Mouse (Mus musculus) T-cell, adult 2 months (primary cell): ENCODE measurements around the gene Phf8.
"Not testable (repeated sequence)": the region's sequence is repeated elsewhere in the genome, so short reads cannot be mapped to it uniquely, and the experiment has no call there.

Experiments used
- DNase-seq: peaks from one replicate; pipeline ENCODE4 v3.0.0; 2022; ENCODE audit warnings: low spot score

Gene Phf8

DNA sequence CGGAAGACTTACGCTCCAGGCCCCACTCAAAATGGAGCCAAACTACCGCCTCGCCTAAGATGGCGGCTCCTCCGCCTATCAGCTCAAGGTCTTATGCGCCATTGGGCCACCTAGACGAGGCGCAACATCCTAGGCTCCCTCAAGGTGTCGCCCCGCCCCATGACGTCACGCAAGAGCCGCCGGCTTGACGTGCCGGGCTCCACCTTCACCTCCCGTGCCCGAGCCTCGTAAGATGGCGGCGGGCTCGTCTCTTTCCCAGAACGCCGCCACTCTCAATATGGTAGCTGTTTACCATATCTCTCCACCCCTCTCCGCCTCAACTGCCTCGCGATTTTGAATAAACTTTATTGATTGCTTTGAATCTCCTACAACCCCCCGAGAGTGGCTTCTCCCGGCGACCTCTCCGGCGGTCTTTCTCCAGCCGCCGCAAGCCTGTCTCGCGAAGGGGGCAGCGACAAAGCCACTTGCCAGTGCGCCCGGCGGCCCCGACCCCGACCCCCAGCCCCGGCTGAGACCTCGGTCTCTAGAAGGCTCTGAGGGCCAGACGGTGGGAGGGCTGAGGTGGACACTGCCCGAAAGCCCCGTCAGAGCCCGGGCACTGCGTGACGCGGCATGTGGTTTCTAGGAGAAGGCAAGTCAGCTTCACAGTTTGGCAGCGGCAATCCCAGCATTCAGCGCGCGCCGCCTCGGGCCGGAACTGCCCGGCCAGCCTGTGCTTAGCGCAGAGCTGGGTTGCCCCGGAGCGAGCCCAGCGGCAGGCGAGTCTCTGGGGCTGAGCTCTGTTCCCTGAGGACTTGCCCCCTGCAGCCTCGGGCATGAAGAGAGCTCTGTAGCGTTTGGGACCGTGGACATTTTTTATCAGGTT, at the start of gene Phf8:
Phf8 (plus strand) TSS at position 215 of the 865 bp plus-strand sequence.
- peak; percentile 97 for DNase-seq

DNA sequence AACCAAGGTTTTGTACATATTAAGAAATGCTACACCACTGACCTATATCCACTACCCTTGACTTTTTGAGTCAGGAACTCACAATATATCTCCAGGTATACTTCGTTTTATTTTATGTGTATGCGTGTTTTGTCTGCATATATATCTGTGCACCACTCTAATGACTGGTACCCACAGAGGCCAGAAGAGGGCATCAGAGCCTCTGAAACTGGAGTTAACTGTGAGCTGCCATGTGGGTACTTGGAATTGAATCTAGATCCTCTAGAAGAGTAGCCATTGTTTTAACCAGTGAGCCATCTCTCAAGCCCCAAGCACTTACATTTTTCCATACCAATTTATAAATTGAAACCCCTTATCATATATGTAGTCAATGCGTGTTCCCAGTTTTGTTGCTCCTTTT, 32.3 kb upstream of the Phf8 start:
- DNase-seq, result no peak

DNA sequence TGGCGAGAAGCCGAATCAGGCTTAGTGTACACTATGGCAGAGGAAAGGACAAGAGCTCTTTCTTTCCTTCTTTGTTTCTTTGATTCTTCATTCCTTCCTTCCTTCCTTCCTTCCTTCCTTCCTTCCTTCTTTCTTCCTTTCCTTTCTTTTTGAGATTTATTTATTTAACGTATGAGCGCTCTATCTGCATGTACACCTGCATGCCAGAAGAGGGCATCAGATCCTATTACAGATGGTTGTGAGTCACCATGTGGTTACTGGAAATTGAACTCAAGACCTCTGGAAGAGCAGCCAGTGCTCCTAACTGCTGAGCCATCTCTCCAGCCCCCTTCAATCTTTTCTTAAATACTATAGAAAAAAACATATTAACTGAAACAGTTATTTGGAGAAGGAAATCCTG, 27.2 kb upstream of the Phf8 start:
- DNase-seq, result not testable (repeated sequence)

DNA sequence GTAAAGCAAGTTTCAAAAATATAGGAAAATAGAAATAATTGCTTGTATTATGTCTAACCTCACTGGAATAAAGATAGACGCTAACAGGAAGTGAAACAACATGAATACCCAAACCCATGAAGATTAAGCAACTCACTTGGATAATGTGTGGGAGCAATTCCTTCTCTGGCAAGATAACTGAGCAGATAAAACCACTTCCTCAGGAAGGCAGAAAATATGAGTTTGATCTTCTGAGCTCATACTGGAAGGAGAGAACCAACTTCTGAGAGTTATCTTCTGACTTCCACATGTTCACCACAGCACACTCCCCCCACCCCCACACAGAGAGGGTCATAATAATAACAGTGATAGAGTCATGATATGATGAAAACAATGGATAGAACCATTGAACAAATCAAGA, 23.9 kb upstream of the Phf8 start:
- no peak for DNase-seq

DNA sequence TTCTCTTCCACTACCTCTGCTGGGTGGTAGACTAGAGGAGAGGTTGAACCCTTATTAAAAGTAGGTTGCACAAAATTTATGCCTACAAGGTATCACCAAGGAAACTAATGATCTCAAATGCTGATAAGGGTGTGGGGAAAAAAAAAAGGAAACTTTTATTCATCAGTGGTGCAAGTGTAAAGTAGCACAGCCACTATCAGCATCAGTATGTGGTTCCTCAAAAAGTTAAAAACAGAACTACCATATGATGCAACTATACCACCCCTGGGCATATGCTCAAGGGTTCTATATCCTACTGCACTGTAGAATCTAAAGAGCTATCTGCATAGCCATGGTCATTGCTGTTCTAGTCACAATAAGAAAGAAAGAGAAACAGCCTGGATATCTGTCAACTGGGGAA, 11.9 kb upstream of the Phf8 start:
- DNase-seq, result no peak

DNA sequence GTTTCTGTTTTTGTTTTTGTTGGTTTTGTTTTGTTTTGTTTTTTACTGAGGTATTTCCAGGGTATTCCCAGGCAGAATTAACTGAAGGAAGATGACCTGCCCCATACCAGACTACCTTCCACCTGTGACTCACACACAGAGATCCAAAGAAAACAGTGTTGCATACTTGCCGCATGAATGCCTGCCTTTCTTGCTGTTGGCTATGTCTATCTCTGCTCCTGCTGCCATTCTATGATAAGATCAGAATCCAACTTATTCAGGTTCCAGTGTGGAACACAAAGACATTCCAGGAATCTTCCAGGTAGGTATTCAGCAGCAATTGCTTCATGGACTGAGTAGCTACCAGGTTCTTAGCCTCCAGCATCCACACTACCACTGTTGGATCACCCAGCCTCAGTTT, 10.6 kb upstream of the Phf8 start:
- no peak for DNase-seq

DNA sequence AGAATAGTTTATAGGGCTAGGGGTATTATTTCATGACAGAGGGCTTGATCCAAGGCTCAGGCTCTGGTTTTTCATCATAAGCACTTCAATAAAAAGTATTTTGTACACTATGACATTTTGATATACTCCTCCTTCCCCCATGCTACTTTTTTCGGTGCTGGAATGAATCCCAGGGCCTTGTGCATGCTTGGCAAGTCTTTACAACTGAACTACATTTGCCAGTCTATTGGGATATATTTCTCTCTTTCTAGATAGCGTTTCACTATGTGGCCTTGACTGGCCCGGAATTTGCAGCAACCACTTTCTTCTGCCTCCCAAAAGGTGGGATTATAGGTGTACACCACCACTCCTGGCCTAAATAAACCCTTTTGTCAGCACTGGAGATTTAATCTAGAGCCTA, 7.4 kb upstream of the Phf8 start:
- DNase-seq, result no peak

DNA sequence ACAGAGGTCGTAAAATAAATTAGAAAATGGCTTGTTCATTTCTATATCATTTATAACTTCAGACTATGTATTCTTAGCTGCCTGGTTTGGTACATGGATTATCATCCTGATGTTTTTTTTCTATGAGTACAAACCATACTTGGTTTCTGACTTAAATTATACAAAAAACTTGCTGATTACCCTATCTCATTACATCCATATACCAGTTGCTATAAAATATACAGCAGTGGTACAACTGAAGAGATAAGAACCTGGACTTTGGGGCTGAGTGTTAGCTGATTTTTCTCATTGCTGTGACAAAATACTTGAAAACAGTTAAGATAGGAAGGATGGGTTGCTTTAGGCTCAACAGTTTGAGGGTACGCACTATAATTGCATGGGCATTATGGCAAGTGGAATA, 6.8 kb upstream of the Phf8 start:
- no peak for DNase-seq

DNA sequence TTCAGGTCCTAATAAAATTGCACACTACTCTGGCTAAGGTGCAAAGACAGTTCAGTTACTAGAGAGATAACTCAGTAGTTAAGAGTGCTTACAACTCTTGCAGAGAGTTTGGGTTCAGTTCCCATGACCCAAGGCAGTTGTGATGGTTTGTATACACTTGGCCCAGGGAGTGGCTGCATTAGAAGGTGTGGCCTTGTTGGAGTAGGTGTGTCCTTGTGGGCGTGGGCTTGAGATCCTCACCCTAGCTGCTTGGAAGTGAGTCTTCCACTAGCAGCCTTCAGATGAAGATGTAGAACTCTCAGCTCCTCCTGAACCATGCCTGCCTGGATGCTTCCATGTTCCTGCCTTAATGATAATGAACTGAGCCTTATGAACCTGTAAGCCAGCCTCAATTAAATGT, 2.3 kb upstream of the Phf8 start:
- DNase-seq, result no peak

DNA sequence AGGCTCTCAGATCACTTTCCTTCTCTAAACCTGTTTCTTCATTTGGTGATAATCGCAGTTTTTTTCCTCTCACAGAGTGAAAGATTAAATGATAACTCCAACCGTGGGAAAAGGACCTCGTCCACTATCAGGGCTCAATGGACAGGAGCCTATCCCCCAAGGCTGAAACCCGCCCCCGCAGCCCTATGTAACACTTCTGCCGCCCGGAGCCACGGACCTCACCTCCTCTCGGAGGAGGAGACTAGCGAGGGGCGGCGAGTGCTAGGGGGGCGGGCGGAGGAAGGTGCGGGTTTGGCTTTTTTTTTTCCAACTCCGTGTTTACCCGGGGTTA, 380 bp upstream of the Phf8 start:
- no peak for DNase-seq

DNA sequence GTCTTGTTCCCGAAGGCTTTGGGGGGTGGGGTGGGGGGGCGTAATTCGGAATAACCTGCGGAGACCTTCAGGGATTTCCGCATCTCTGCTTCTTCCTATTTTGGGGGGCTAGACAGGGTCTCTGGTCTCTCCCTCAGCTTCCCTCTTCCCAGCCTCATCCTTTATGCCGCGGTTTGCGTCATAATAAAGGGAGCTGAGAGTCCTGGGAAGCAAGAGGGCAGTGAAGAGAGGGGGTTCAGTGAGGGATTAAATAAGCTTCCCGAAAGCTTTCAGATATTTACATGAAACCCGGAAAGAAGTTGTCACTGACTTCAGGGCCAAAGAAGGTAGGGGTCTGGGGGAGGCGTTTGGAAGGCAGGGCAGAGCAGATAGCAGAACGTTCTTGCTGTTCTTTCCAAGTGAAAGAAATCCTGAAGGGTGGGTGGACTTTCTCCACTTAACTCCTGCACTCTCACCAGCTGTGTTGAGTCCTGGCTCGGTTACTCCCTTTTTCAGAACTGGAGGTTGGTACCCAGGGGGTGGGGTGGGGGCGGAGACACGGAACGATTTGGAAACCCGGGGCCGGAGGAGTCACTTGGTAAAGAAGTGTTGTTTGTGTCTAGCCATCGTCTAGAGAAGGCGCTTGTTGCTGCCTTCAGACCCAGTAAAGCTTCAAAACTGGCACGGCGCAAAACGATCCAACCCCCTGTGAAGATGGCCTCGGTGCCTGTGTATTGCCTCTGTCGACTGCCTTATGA, 1.5 kb downstream of the Phf8 start:
- DNase-seq, result peak; percentile 1

DNA sequence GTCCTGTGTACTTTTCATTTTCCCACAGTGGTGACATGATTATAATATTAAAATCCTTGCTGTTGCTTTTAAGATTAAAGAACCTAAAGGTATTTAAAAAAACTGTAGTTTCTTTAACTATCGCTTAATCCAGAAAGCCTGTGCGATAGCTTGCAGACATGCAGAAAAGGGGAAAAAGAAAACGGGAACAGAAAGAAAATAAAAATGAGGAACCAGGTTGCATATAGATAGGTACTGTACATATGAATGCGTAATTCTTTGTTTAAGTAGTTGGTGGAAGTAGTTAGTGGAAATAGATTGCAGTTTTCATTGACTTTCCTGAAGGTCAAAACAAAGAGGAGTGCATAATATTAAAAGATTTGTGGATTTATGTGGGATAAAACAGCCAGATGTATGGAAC, 32.9 kb downstream of the Phf8 start:
- DNase-seq, result no peak

DNA sequence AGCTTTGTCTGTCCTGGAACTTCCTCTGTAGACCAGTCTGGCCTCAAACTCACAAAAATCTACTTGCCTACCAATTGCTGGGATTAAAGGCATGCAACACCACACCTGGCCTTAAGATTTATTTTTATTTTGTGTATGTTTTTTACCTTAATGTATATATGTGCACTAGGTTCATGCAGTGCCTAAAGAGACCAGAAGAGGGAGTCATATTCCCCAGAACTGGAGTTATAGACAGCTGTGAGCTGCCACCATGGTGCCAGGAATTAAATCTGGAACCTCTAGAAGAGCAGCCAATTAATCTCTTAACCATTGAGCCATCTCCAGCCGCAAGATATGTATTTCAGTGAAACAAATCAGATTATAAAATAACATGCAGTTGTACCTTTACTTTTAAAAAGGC, 54.7 kb downstream of the Phf8 start:
- DNase-seq, result no peak

DNA sequence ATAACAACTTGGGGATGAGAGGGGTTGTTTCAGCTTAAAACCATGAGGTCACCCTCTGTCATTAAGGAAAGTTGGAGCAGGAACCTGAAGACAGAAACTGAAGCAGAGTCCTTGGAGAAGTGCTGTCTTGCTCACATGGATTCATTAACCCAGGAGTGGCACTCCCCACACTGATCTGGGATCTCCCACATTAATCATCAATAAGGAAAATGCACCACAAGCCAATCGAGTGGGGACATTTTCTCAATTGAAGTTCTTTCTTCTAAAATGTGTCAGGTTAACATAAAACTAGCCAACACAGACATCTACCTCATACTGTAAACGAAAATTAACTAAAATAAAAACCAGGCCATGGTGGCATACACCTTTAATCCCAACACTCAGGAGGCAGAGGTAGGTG, 122.9 kb downstream of the Phf8 start:
- no peak for DNase-seq

DNA sequence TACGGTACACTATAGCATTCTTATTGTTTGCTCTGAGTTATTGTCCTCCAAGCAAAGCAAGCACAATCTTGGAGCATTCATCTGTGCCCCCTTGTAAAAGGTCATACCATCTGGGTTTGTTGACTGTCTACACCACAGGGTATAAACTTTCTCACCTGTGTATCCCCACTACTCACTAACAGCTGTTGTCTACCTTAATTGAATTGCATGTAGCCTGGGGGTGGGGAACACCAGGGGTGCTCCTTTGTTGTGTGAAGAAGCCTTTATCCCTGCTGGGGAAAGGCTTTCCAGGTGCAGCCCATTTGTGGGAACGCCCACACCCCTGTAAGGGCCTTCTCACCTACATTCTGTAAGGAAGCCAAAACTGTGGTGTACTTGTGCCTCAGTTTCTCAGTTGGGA, 133.3 kb downstream of the Phf8 start:
- DNase-seq, result no peak

DNA sequence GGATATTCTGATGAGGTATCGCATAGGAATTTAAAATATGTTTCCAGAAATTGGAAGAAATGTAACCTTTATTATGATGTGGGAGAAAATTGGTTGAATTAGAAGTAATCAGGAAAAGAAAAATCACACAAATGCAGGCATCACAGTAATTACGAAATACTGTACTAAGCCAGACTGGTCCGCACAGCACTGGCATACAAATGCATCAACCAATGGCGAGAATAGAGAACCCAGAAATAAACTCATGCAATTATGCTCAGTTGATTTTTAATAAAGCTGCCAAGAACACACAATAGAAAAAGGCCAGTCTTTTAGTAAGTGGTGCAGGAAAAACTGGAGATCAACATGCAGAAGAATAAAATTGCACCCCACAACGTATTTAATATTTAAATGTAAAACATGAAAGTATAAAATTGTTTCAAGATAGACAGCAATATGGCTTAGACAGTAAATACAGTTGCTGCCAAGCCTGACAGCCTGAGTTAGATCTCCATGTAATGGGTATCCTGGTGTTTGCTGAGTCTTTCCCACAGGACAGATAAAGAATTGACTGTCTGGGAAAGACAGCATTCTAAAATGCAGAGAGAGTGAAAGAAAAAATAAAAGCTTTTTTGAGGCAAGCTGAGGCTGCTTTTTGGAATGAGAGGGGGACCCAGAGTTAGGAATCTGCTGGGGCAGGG, 154.2 kb downstream of the Phf8 start:
- DNase-seq, result no peak
